Mouse (Mus musculus) small intestine, adult 2 months (tissue): Measurements from ENCODE around the gene Adgra1. TPM values are rescaled to one million over a fixed set of nuclear protein-coding genes. Genes with fewer than 3 reads are reported as not detected.

ENCODE experiments used
- H3K27ac ChIP-seq: fragments of 200-500 bp; 2 replicates; pipeline ENCODE4 v1.5.1; 2012; ENCODE audit warnings: low read depth, low read length, control low read depth, inconsistent platforms; ENCODE audit not compliant: insufficient read depth
- H3K27me3 ChIP-seq: fragments of 200-500 bp; 2 replicates; pipeline ENCODE4 v1.6.1; 2012; ENCODE audit warnings: mild to moderate bottlenecking, moderate library complexity, low read length, inconsistent platforms; ENCODE audit not compliant: control insufficient read depth, insufficient read depth
- H3K36me3 ChIP-seq: fragments of 200-500 bp; 2 replicates; pipeline ENCODE4 v1.6.1; 2012; ENCODE audit warnings: mild to moderate bottlenecking, low read length, control low read depth, inconsistent platforms; ENCODE audit not compliant: control insufficient read depth, insufficient read depth
- H3K4me1 ChIP-seq: fragments of 200-500 bp; 2 replicates; pipeline ENCODE4 v1.6.1; 2012; ENCODE audit warnings: low read length, inconsistent platforms, mixed read lengths; ENCODE audit not compliant: control insufficient read depth, insufficient read depth, insufficient read length
- H3K4me3 ChIP-seq: fragments of 200-500 bp; 2 replicates; pipeline ENCODE4 v1.5.1; 2012; ENCODE audit warnings: low read depth, mild to moderate bottlenecking, control low read depth, inconsistent platforms, low read length, moderate library complexity
- CTCF ChIP-seq: fragments of 200-500 bp; IDR thresholded peaks from 2 replicates; pipeline ENCODE4 v1.5.1; 2012; ENCODE audit warnings: low read depth, mild to moderate bottlenecking, control low read depth, inconsistent platforms, low read length, moderate library complexity, mixed read lengths; ENCODE audit not compliant: insufficient replicate concordance, insufficient read length; ENCODE audit errors: extremely low read depth
- POLR2A ChIP-seq: fragments of 200-500 bp; IDR thresholded peaks from 2 replicates; pipeline ENCODE4 v1.6.1; 2012; ENCODE audit warnings: low read depth, mild to moderate bottlenecking, control low read depth, inconsistent platforms, low read length, moderate library complexity
- WGBS: fragments of 180-500 bp; shearing (Covaris S2); methylation state at CpG from one replicate; pipeline ENCODE4 v1.1.7; 2018; 5-methylcytosine and 5-hydroxymethylcytosine counted together
- polyA plus RNA-seq: library from polyadenylated mRNA; depleted of rRNA; stranded (reverse); fragments of >200 nt; gene quantifications from 2 replicates; pipeline ENCODE4 v1.2.3, GENCODE M21; 2012

Gene Adgra1
- polyA plus RNA-seq, 1 experiment: 0.25 TPM

GRCm38 (mm10) chr7:139905661-139906060 lies 71.7 kb downstream of the Adgra1 start:
- Histone ChIP-seq H3K36me3 (no peaks in the 10 kb centered on the region), H3K4me3 (no peak overlapping the region), H3K27ac (no peak overlapping the region), H3K4me1 (no peaks in the 10 kb centered on the region), H3K27me3 (no peaks in the 10 kb centered on the region)
- WGBS: 3% methylated on average over 6 of the region's 6 CpGs
- peak; percentile 29; the same call in 1 of the 2 replicates for TF ChIP-seq CTCF
- TF ChIP-seq POLR2A: no peak

- no peak overlapping the region for H3K27ac ChIP-seq
- no peaks in the 10 kb centered on the region for H3K36me3 ChIP-seq
- 79% methylated on average over 5 of the region's 5 CpGs for WGBS
- no peaks in the 10 kb centered on the region for H3K4me1 ChIP-seq
- TF ChIP-seq POLR2A (no peak), CTCF (no peak)
- H3K27me3 ChIP-seq: no peaks in the 10 kb centered on the region
- H3K4me3 ChIP-seq: no peak overlapping the region
Observed at GRCm38 (mm10) chr7:139908176-139908575, 74.2 kb downstream of the Adgra1 start.

GRCm38 (mm10) chr7:139909469-139909868 lies 75.5 kb downstream of the Adgra1 start:
- Histone ChIP-seq H3K27ac (no peak overlapping the region), H3K4me1 (0 out of 2 replicates have a peak, but pooled peaks cover under 1% of the 10 kb centered on the region), H3K27me3 (peaks cover 9% of the 10 kb centered on the region), H3K4me3 (no peak overlapping the region), H3K36me3 (no peaks in the 10 kb centered on the region)
- no peak for TF ChIP-seq POLR2A
- no peak for TF ChIP-seq CTCF
- WGBS: 47% methylated on average over 6 of the region's 6 CpGs

- Histone ChIP-seq H3K36me3 (no peaks in the 10 kb centered on the region), H3K4me3 (no peak overlapping the region), H3K4me1 (0 out of 2 replicates have a peak, but pooled peaks cover 3% of the 10 kb centered on the region), H3K27ac (no peak overlapping the region), H3K27me3 (peaks cover 10% of the 10 kb centered on the region)
- TF ChIP-seq POLR2A: no peak
- TF ChIP-seq CTCF: no peak
- 70% methylated on average over 11 of the region's 11 CpGs for WGBS
Observed at GRCm38 (mm10) chr7:139910204-139910835, 76.3 kb downstream of the Adgra1 start.

- Histone ChIP-seq H3K27ac (no peak overlapping the region), H3K4me3 (peak overlapping the region; percentile 23), H3K4me1 (0 out of 2 replicates have a peak, but pooled peaks cover 3% of the 10 kb centered on the region), H3K36me3 (no peaks in the 10 kb centered on the region), H3K27me3 (peaks cover 10% of the 10 kb centered on the region)
- no peak for TF ChIP-seq CTCF
- no peak for TF ChIP-seq POLR2A
- WGBS: 15% methylated on average over 29 of the region's 29 CpGs
Observed at GRCm38 (mm10) chr7:139914141-139915047, 80.4 kb downstream of the Adgra1 start.

- 4% methylated on average over 14 of the region's 14 CpGs for WGBS
- no peak overlapping the region for H3K4me3 ChIP-seq
- no peak overlapping the region for H3K27ac ChIP-seq
- H3K27me3 ChIP-seq: peaks cover 10% of the 10 kb centered on the region
- no peak for TF ChIP-seq CTCF
- TF ChIP-seq POLR2A: no peak
- 0 out of 2 replicates have a peak, but pooled peaks cover 3% of the 10 kb centered on the region for H3K4me1 ChIP-seq
- no peaks in the 10 kb centered on the region for H3K36me3 ChIP-seq
Observed at GRCm38 (mm10) chr7:139915646-139916257, 81.8 kb downstream of the Adgra1 start.

GRCm38 (mm10) chr7:139916345-139916744 lies 82.4 kb downstream of the Adgra1 start:
- no peak overlapping the region for H3K27ac ChIP-seq
- WGBS: 0% methylated on average over 1 of the region's 1 CpGs
- H3K4me1 ChIP-seq: 0 out of 2 replicates have a peak, but pooled peaks cover 3% of the 10 kb centered on the region
- H3K4me3 ChIP-seq: no peak overlapping the region
- peaks cover 10% of the 10 kb centered on the region for H3K27me3 ChIP-seq
- TF ChIP-seq POLR2A: no peak
- no peak for TF ChIP-seq CTCF
- H3K36me3 ChIP-seq: no peaks in the 10 kb centered on the region
